Mouse (Mus musculus): Measurements from ENCODE around the gene Uri1. TPM values are rescaled to one million over a fixed set of nuclear protein-coding genes. Genes with fewer than 3 reads are reported as not detected.

The Uri1 gene
- polyA plus RNA-seq, 1 experiment from 2014 or later: 34.3 TPM

- WGBS: 84% methylated on average over 9 of the region's 9 CpGs
These were observed 71.5 kb downstream of the Uri1 start for GRCm38 (mm10) chr7:37951841-37952240.

DNA sequence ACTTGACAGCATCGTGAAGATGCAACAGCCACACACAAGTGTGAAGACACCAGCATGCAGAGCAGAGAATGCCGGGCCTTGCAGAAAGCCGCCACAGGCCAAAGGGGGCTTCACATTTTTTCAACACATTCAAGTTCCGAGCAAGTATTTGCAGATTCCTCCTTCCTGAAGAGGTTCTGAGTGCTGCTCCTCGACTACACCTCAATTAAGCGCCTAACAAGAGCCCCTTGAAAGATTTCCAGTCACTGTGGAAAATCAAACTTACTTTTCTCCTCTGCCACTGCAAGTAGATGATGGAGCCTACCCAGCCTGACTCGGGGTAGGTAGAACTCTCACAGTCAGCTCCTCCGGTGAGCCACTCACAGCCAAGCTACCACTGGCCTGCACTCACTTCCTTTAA lies 86.9 kb downstream of the Uri1 start:
- Histone ChIP-seq H3K27ac (no peak overlapping the region), H3K36me3 (replicated peaks) (no peaks in the 10 kb centered on the region)
- 87% methylated on average over 8 of the region's 8 CpGs for WGBS

More at GRCm38 (mm10) chr7:37951841-37952240, 71.5 kb downstream of the Uri1 start:
- no peak overlapping the region for H3K9ac ChIP-seq
- no peaks in the 10 kb centered on the region for H3K36me3 ChIP-seq (replicated peaks)
- H3K27ac ChIP-seq: no peak overlapping the region
- H3K9me3 ChIP-seq: no peaks in the 10 kb centered on the region
- H3K4me2 ChIP-seq: no peak overlapping the region
- no peaks in the 10 kb centered on the region for H3K27me3 ChIP-seq (replicated peaks)
- no peaks in the 10 kb centered on the region for H3K4me1 ChIP-seq
- no peak for ATAC-seq (replicated peaks)
- no peak overlapping the region for H3K4me3 ChIP-seq

DNA sequence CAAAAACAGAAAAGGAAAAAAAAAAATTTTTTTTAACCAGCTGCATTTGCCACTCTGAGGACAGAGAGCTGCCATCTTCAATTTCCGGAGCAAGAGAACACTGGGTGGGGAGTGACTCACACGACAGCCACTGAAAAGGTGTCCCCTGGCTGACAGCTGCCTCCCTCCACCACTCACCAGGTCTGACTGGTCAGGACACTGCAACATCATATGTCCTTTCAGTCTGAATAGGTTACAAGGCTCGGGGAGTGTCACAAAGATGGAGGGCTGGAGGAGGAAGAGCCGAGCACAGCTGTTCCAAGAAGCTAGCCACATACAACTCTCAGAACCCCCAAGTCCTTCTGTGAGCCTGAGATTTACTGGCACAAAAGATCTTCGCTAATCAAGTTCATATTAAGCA lies 87.6 kb downstream of the Uri1 start:
- H3K27ac ChIP-seq: no peak overlapping the region
- H3K4me3 ChIP-seq: no peak overlapping the region
- H3K36me3 ChIP-seq (replicated peaks): no peaks in the 10 kb centered on the region
- H3K9me3 ChIP-seq: no peaks in the 10 kb centered on the region
- ATAC-seq (replicated peaks): no peak
- H3K27me3 ChIP-seq (replicated peaks): no peaks in the 10 kb centered on the region
- H3K4me1 ChIP-seq: peaks cover 18% of the 10 kb centered on the region
- WGBS: 64% methylated on average over 5 of the region's 5 CpGs
- no peak overlapping the region for H3K4me2 ChIP-seq
- H3K9ac ChIP-seq: no peak overlapping the region

More for the DNA sequence above, 86.9 kb downstream of the Uri1 start:
- no peak overlapping the region for H3K4me2 ChIP-seq
- H3K9me3 ChIP-seq: no peaks in the 10 kb centered on the region
- H3K27me3 ChIP-seq (replicated peaks): no peaks in the 10 kb centered on the region
- H3K4me1 ChIP-seq: peaks cover 17% of the 10 kb centered on the region
- no peak for ATAC-seq (replicated peaks)
- H3K9ac ChIP-seq: no peak overlapping the region
- no peak overlapping the region for H3K4me3 ChIP-seq

GRCm38 (mm10) chr7:37934770-37935182 lies 88.6 kb downstream of the Uri1 start:
- H3K4me3 ChIP-seq: no peak overlapping the region
- no peak overlapping the region for H3K4me2 ChIP-seq
- WGBS: 10% methylated on average over 5 of the region's 5 CpGs
- peaks cover 18% of the 10 kb centered on the region for H3K4me1 ChIP-seq
- no peaks in the 10 kb centered on the region for H3K36me3 ChIP-seq (replicated peaks)
- no peaks in the 10 kb centered on the region for H3K27me3 ChIP-seq (replicated peaks)
- H3K27ac ChIP-seq: no peak overlapping the region
- ATAC-seq (replicated peaks): peak; percentile 59
- no peaks in the 10 kb centered on the region for H3K9me3 ChIP-seq
- no peak overlapping the region for H3K9ac ChIP-seq

GRCm38 (mm10) chr7:37933754-37934308 lies 89.5 kb downstream of the Uri1 start:
- ATAC-seq (replicated peaks): peak; percentile 40
- H3K9ac ChIP-seq: no peak overlapping the region
- 22% methylated on average over 9 of the region's 9 CpGs for WGBS

DNA sequence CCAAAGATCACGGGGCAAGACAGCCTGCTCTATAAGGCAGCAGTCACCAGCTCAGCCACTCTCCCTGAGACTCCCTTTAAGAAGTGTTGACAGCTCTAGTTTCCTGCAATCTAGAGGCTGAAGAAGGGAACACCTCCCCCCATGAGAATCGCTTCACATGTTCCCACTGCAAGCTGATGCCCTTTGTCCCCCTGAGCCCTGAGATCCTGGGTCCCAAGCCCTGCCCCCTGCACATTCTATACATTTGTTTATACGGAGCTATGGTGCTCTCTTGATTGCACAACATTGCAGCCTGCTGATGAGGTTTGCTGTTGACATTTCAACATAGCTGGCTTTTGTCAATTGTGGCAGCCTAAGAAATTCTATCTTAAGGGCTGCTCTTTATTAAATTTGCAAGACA lies 91.7 kb downstream of the Uri1 start:
- WGBS: 27% methylated on average over 3 of the region's 3 CpGs
- no peak for ATAC-seq (replicated peaks)
- H3K27ac ChIP-seq: no peak overlapping the region
- H3K9ac ChIP-seq: no peak overlapping the region
- no peak overlapping the region for H3K4me2 ChIP-seq
- no peak overlapping the region for H3K4me3 ChIP-seq
- H3K27me3 ChIP-seq (replicated peaks): no peaks in the 10 kb centered on the region
- peaks cover 18% of the 10 kb centered on the region for H3K4me1 ChIP-seq
- no peaks in the 10 kb centered on the region for H3K36me3 ChIP-seq (replicated peaks)
- no peaks in the 10 kb centered on the region for H3K9me3 ChIP-seq

More at GRCm38 (mm10) chr7:37933754-37934308, 89.5 kb downstream of the Uri1 start:
- Histone ChIP-seq H3K27ac (no peak overlapping the region), H3K9me3 (no peaks in the 10 kb centered on the region), H3K4me3 (no peak overlapping the region), H3K36me3 (replicated peaks) (no peaks in the 10 kb centered on the region), H3K27me3 (replicated peaks) (no peaks in the 10 kb centered on the region), H3K4me2 (no peak overlapping the region), H3K4me1 (peaks cover 18% of the 10 kb centered on the region)

- Histone ChIP-seq H3K9ac (no peak overlapping the region), H3K4me2 (no peak overlapping the region), H3K27ac (no peak overlapping the region), H3K27me3 (replicated peaks) (no peaks in the 10 kb centered on the region), H3K9me3 (no peaks in the 10 kb centered on the region), H3K36me3 (replicated peaks) (no peaks in the 10 kb centered on the region), H3K4me1 (peaks cover 16% of the 10 kb centered on the region), H3K4me3 (no peak overlapping the region)
- ATAC-seq (replicated peaks): no peak
- 53% methylated on average over 5 of the region's 5 CpGs for WGBS
These were observed 93.6 kb downstream of the Uri1 start for GRCm38 (mm10) chr7:37929738-37930137.

DNA sequence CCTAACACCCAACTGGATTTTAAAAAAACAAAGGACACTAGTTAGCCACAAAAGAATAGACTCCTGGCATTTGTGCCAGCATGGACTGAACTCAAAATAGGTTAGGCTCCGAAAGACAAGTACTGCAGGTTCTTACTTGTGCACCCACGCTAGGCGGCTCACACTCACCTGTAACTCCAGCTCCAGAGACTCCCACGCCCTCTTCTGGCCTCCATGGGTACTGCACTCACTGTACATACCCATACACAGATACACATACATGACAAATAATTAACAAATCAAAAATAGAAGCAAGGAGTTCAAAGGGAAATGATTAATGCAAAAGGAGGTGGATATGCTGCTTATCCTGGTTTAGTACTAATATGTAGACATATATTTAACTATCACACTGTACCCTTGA lies 100.4 kb downstream of the Uri1 start:
- no peaks in the 10 kb centered on the region for H3K27me3 ChIP-seq (replicated peaks)
- ATAC-seq (replicated peaks): no peak
- H3K27ac ChIP-seq: no peak overlapping the region
- WGBS: 72% methylated on average over 4 of the region's 4 CpGs
- no peak overlapping the region for H3K9ac ChIP-seq
- no peaks in the 10 kb centered on the region for H3K36me3 ChIP-seq (replicated peaks)
- no peak overlapping the region for H3K4me2 ChIP-seq
- H3K9me3 ChIP-seq: no peaks in the 10 kb centered on the region
- no peak overlapping the region for H3K4me3 ChIP-seq
- H3K4me1 ChIP-seq: peaks cover 10% of the 10 kb centered on the region

- Histone ChIP-seq H3K9ac (no peak overlapping the region), H3K4me1 (peaks cover 10% of the 10 kb centered on the region), H3K4me2 (no peak overlapping the region), H3K36me3 (replicated peaks) (no peaks in the 10 kb centered on the region), H3K27me3 (replicated peaks) (no peaks in the 10 kb centered on the region), H3K27ac (peak overlapping the region; percentile 65), H3K9me3 (no peaks in the 10 kb centered on the region), H3K4me3 (no peak overlapping the region)
- 42% methylated on average over 17 of the region's 17 CpGs for WGBS
- 0 out of 2 replicates have a peak, but pooled peaks have one; percentile 25 for ATAC-seq (replicated peaks)
These were observed 101.5 kb downstream of the Uri1 start for GRCm38 (mm10) chr7:37921681-37922430.

GRCm38 (mm10) chr7:37918926-37919325 lies 104.4 kb downstream of the Uri1 start:
- Histone ChIP-seq H3K9ac (no peak overlapping the region), H3K9me3 (no peaks in the 10 kb centered on the region), H3K27me3 (replicated peaks) (no peaks in the 10 kb centered on the region), H3K36me3 (replicated peaks) (no peaks in the 10 kb centered on the region), H3K4me2 (no peak overlapping the region), H3K4me1 (peaks cover 10% of the 10 kb centered on the region), H3K4me3 (no peak overlapping the region), H3K27ac (no peak overlapping the region)
- 49% methylated on average over 10 of the region's 10 CpGs for WGBS
- no peak for ATAC-seq (replicated peaks)

DNA sequence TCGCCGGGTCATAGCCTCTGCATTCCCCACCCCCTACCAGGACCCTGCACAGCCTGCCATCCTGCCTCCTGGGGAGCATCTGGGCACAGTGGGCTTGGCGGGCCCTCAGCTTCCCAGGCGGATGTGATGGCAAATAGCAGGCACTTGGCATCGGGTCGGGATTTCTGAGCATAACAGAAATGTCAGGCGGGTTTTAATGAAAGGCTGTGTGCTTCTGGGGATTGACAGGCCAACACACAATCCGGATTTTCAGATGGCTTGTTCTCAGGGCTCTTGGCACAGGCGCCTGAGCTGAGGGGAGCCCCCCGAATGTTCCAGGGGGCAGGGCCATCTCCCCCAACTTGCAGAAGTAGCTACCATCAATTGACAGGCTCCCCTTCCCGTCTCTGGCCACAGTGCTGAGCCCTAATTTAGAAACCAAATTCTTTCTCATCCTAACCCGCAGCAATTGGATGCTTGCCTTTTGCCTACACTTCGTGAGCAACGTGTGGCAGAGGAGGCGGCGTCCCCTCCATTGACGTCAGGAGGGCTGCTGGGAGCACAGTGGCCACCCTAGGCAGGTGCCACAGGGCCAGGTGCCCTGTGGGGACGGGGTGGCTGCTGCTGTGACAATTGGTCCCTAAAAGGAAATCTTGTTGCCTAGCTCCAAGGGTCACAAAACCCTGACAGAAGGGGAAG lies 106.5 kb downstream of the Uri1 start:
- 56% methylated on average over 18 of the region's 18 CpGs for WGBS
- Histone ChIP-seq H3K27ac (no peak overlapping the region), H3K4me3 (no peak overlapping the region), H3K9ac (no peak overlapping the region), H3K4me2 (no peak overlapping the region), H3K27me3 (replicated peaks) (no peaks in the 10 kb centered on the region), H3K9me3 (no peaks in the 10 kb centered on the region), H3K4me1 (peaks cover 3% of the 10 kb centered on the region), H3K36me3 (replicated peaks) (no peaks in the 10 kb centered on the region)
- ATAC-seq (replicated peaks): 0 out of 2 replicates have a peak, but pooled peaks have one; percentile 25

DNA sequence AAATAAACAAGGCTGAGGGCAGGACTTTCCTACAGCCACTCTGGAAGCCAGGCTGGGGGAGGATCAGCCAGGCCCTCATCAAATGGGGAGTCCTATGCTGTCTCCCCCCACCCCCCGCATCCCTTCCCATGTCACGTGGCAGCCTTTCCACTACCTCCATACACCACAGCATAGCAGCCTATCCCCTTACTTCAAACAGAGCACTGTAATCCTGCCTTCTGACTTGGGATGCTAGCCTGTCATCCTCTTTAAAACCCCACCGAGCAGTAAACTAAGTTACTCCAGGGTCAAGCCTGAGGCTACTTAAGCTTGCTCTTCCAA lies 111.6 kb downstream of the Uri1 start:
- no peaks in the 10 kb centered on the region for H3K27me3 ChIP-seq (replicated peaks)
- H3K9ac ChIP-seq: no peak overlapping the region
- no peaks in the 10 kb centered on the region for H3K9me3 ChIP-seq
- H3K36me3 ChIP-seq (replicated peaks): no peaks in the 10 kb centered on the region
- 15% methylated on average over 3 of the region's 3 CpGs for WGBS
- ATAC-seq (replicated peaks): 0 out of 2 replicates have a peak, but pooled peaks have one; percentile 16
- H3K4me3 ChIP-seq: no peak overlapping the region
- H3K4me2 ChIP-seq: no peak overlapping the region
- 0 out of 2 replicates have a peak, but pooled peaks cover 3% of the 10 kb centered on the region for H3K4me1 ChIP-seq
- no peak overlapping the region for H3K27ac ChIP-seq
